Mouse (Mus musculus): ENCODE data around the gene Vmn2r3. TPM values are rescaled to one million over a fixed set of nuclear protein-coding genes. Genes with fewer than 3 reads are reported as not detected.
"Not testable (repeated sequence)": the region's sequence is repeated elsewhere in the genome, so short reads cannot be mapped to it uniquely, and the experiment has no call there.

Gene Vmn2r3
- 0.01 TPM in 1 of 2 replicates, not detected in the other for polyA plus RNA-seq (2015; fragmentation: Nextera tagmentation; extraction: Ambion mirVana)

GRCm38 (mm10) chr3:64289609-64290008 is at the start of gene Vmn2r3:
TSS of gene Vmn2r3 (minus strand) at chr3:64289709.
- Histone ChIP-seq H3K27me3 (replicated peaks) (no peaks in the 10 kb centered on the region), H3K4me1 (no peaks in the 10 kb centered on the region), H3K9ac (replicated peaks) (no peak within 1 kb of the TSS), H3K4me2 (no peak within 1 kb of the TSS), H3K36me3 (no peaks in the 10 kb centered on the region), H3K27ac (replicated peaks) (no peak within 1 kb of the TSS), H3K4me3 (replicated peaks) (no peak within 1 kb of the TSS), H3K9me3 (replicated peaks) (no peaks in the 10 kb centered on the region)
- WGBS, result 42% methylated on average over 1 of the region's 1 CpGs
- ATAC-seq (ENCODE audit: low FRiP score), result no peak

DNA sequence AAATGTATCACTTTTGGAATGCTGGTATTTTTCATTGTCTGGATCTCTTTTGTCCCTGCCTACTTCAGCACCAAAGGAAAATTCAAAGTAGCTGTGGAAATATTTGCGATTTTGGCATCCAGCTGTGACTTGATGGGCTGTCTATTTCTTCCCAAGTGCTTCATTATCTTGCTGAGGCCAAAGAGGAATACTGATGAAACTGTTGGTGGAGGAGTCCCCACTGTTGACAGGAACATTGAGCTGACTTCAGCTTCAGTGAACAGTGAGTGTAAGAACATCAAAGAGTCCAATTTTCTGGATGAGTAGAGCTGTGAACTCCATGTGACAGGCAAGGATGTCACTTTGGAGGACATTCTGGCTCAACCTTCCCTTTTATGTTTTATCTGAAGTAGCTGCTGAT is 43.0 kb upstream of the Vmn2r3 start:
- no peaks in the 10 kb centered on the region for H3K4me1 ChIP-seq
- no peak for ATAC-seq (ENCODE audit: low FRiP score)
- no peaks in the 10 kb centered on the region for H3K36me3 ChIP-seq
- H3K4me3 ChIP-seq (replicated peaks), result no peak overlapping the region
- H3K27me3 ChIP-seq (replicated peaks), result no peaks in the 10 kb centered on the region
- WGBS, result 44% methylated on average over 1 of the region's 1 CpGs
- H3K4me2 ChIP-seq, result no peak overlapping the region
- H3K9me3 ChIP-seq (replicated peaks), result no peaks in the 10 kb centered on the region
- H3K27ac ChIP-seq (replicated peaks), result no peak overlapping the region
- no peak overlapping the region for H3K9ac ChIP-seq (replicated peaks)

DNA sequence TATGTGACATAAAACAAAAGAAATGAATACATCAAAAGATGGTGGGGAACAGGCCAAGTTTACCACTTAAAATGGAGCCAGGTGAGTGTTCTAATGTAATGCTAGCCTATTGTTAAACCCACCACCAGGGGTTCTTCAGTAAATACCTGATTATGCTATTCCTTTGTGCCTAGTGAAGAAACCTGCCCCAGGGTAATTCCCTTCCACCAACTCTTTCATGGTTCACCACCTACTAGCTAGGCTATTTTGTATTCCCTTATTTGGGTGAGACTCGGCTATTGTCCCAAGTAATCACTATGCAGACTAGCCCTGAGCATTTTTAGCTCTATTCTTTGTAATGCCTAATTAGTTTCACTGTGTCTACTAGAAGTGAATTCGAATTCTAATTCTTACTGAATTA is 32.3 kb upstream of the Vmn2r3 start:
- 62% methylated on average over 2 of the region's 2 CpGs for WGBS
- Histone ChIP-seq H3K9me3 (replicated peaks) (no peaks in the 10 kb centered on the region), H3K27ac (replicated peaks) (no peak overlapping the region), H3K4me1 (no peaks in the 10 kb centered on the region), H3K27me3 (replicated peaks) (no peaks in the 10 kb centered on the region), H3K9ac (replicated peaks) (no peak overlapping the region), H3K36me3 (no peaks in the 10 kb centered on the region), H3K4me2 (no peak overlapping the region), H3K4me3 (replicated peaks) (no peak overlapping the region)
- ATAC-seq (ENCODE audit: low FRiP score), result no peak

GRCm38 (mm10) chr3:64306799-64307198 is 17.3 kb upstream of the Vmn2r3 start:
- no peak for ATAC-seq (ENCODE audit: low FRiP score)
- Histone ChIP-seq H3K27ac (replicated peaks) (no peak overlapping the region), H3K27me3 (replicated peaks) (no peaks in the 10 kb centered on the region), H3K4me3 (replicated peaks) (no peak overlapping the region), H3K9ac (replicated peaks) (no peak overlapping the region), H3K36me3 (no peaks in the 10 kb centered on the region), H3K9me3 (replicated peaks) (no peaks in the 10 kb centered on the region), H3K4me2 (no peak overlapping the region), H3K4me1 (no peaks in the 10 kb centered on the region)

GRCm38 (mm10) chr3:64265762-64266112 is 23.8 kb downstream of the Vmn2r3 start:
- ATAC-seq (ENCODE audit: low FRiP score), result no peak

GRCm38 (mm10) chr3:64265056-64265761 is 24.3 kb downstream of the Vmn2r3 start:
- not testable (repeated sequence) for H3K4me2 ChIP-seq; H3K9me3 ChIP-seq (replicated peaks); H3K4me1 ChIP-seq; ATAC-seq (ENCODE audit: low FRiP score); H3K27ac ChIP-seq (replicated peaks); H3K9ac ChIP-seq (replicated peaks); H3K36me3 ChIP-seq; H3K4me3 ChIP-seq (replicated peaks); H3K27me3 ChIP-seq (replicated peaks)
- WGBS, result 35% methylated on average over 7 of the region's 7 CpGs

More at GRCm38 (mm10) chr3:64265762-64266112, 23.8 kb downstream of the Vmn2r3 start:
- Histone ChIP-seq H3K36me3 (no peaks in the 10 kb centered on the region), H3K27ac (replicated peaks) (no peak overlapping the region), H3K4me1 (no peaks in the 10 kb centered on the region), H3K9ac (replicated peaks) (no peak overlapping the region), H3K9me3 (replicated peaks) (no peaks in the 10 kb centered on the region), H3K4me3 (replicated peaks) (no peak overlapping the region), H3K4me2 (no peak overlapping the region), H3K27me3 (replicated peaks) (no peaks in the 10 kb centered on the region)
- WGBS, result 17% methylated on average over 1 of the region's 1 CpGs

DNA sequence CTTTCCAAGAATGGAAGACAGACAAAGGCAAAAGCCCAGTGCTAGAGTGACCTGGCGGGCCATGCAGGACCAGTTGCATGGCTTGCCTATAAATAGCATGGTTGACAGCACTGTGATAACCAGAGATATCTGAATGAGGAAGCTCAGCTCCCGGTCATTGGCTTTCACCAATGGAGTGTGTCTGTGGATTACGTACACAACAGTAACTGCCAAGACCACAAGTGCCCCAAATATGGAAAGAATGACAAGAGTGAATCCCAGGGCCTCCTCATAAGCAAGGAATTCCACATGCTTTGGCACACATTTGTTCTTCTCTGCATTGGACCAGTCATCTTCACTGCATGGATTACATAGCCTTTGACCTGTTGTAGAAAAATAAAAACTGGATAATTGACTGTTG is 29.9 kb downstream of the Vmn2r3 start:
- H3K4me3 ChIP-seq (replicated peaks), result no peak overlapping the region
- H3K4me1 ChIP-seq, result no peaks in the 10 kb centered on the region
- no peak for ATAC-seq (ENCODE audit: low FRiP score)
- 89% methylated on average over 3 of the region's 3 CpGs for WGBS
- H3K4me2 ChIP-seq, result no peak overlapping the region
- no peaks in the 10 kb centered on the region for H3K27me3 ChIP-seq (replicated peaks)
- H3K9ac ChIP-seq (replicated peaks), result no peak overlapping the region
- H3K36me3 ChIP-seq, result no peaks in the 10 kb centered on the region
- H3K27ac ChIP-seq (replicated peaks), result no peak overlapping the region
- H3K9me3 ChIP-seq (replicated peaks), result no peaks in the 10 kb centered on the region

DNA sequence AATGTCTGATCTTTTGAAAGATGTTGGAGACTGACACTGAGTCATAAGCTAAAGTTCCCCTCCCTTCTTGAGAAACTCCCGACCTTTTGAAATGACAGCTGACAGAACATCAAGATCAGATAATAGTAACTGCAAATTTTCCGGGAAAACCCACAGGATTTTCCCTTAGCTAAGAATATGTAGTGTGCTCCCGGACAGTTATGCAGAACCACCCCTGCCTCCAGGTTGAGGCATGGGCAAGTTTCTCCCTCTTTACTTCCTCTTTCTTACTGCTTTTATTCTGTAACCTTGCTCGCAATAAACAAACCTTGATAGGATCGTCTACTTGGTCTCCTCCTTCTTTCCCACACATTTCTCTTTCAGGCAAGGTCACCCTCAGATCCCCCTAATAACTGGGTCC is 37.9 kb downstream of the Vmn2r3 start:
- Histone ChIP-seq H3K36me3 (no peaks in the 10 kb centered on the region), H3K9me3 (replicated peaks) (no peaks in the 10 kb centered on the region), H3K4me3 (replicated peaks) (no peak overlapping the region), H3K4me2 (no peak overlapping the region), H3K27ac (replicated peaks) (no peak overlapping the region), H3K4me1 (no peaks in the 10 kb centered on the region), H3K27me3 (replicated peaks) (no peaks in the 10 kb centered on the region), H3K9ac (replicated peaks) (no peak overlapping the region)
- WGBS, result 93% methylated on average over 5 of the region's 5 CpGs
- ATAC-seq (ENCODE audit: low FRiP score), result no peak

DNA sequence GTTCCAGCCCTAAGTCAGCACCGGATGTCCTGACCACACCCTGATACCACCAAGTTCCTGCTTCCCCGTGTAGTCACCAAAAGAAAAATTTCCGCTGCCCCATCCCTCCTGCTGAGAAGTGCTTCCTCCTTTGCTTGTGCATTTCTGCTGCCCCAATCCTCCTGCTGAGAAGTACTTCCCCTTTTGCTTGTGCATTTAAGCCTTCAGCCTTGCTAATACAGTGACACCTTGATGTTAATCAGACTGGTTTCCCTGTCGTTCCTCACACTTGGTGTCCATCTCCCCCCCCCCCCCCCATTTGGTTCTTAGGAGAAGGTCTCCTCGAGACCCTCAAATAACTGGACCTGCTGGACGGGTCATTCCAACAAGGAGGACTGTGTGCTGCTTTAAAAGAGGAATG is 39.0 kb downstream of the Vmn2r3 start:
- H3K9me3 ChIP-seq (replicated peaks); H3K27ac ChIP-seq (replicated peaks); ATAC-seq (ENCODE audit: low FRiP score); H3K27me3 ChIP-seq (replicated peaks); H3K4me1 ChIP-seq; H3K36me3 ChIP-seq; H3K4me2 ChIP-seq; H3K4me3 ChIP-seq (replicated peaks); H3K9ac ChIP-seq (replicated peaks): not testable (repeated sequence)
- 92% methylated on average over 6 of the region's 6 CpGs for WGBS

DNA sequence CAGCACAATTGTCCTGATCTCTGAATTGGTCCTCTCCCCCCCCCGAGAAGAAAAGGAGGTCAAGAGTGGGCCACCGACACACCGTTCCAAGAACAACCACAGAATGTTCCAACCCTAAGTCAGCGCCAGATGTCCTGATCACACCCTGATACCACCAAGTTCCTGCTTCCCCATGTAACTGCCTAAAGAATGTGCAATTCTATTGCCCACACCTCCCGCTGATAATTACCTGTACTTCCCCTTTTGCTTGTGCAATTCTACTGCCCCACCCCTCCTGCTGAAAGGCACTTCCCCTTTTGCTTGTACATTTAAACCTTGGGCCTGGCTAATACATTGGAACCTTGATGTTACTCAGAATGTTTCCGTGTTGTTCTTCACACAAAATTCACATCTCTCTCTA is 54.0 kb downstream of the Vmn2r3 start:
- not testable (repeated sequence) for H3K4me1 ChIP-seq; H3K27me3 ChIP-seq (replicated peaks); ATAC-seq (ENCODE audit: low FRiP score); H3K36me3 ChIP-seq; H3K4me3 ChIP-seq (replicated peaks); H3K9me3 ChIP-seq (replicated peaks); H3K27ac ChIP-seq (replicated peaks); H3K9ac ChIP-seq (replicated peaks); H3K4me2 ChIP-seq
- 92% methylated on average over 6 of the region's 6 CpGs for WGBS

DNA sequence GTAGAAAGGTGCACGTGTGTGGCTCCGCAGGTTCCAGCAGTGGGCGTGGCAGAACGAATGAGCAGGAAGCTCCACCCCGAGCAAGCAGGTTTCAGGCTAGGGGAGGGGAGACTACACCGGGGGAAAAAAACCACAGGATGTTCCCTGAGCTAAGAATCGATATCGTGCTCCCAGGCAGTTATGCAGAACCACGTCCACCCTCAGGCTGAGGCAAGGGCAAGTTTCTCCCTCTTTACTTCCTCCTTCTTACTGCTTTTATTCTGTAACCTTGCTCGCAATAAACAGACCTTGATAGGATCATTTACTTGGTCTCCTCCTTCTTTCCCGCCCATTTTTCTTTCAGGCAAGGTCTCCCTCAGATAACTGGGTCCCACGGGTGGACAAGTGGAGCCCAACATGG is 55.9 kb downstream of the Vmn2r3 start:
- 92% methylated on average over 8 of the region's 12 CpGs for WGBS
- H3K27me3 ChIP-seq (replicated peaks); H3K9me3 ChIP-seq (replicated peaks); H3K4me1 ChIP-seq; H3K36me3 ChIP-seq; ATAC-seq (ENCODE audit: low FRiP score); H3K27ac ChIP-seq (replicated peaks); H3K9ac ChIP-seq (replicated peaks); H3K4me3 ChIP-seq (replicated peaks); H3K4me2 ChIP-seq: not testable (repeated sequence)

DNA sequence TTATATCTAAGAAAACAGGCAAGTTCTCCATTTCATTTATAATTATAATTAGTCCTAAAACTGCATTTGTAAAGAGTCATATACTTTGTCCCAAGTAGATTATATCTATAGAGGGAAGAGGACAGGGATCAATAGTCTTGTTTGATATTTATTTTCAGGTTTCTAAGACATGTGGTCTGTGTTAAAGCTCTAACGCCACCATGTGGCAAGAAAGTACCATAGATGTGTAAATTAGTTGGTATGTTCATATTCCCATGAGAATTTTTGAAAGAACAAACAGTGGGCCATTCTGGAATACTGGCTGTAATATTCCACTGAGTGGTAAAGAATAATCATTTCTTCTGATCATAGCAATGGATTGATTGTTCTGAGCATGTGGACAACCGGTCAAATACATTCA is 62.3 kb downstream of the Vmn2r3 start:
- H3K9me3 ChIP-seq (replicated peaks), result no peaks in the 10 kb centered on the region
- H3K4me2 ChIP-seq, result no peak overlapping the region
- no peak for ATAC-seq (ENCODE audit: low FRiP score)
- H3K4me1 ChIP-seq, result no peaks in the 10 kb centered on the region
- WGBS, result 59% methylated on average over 2 of the region's 2 CpGs
- H3K9ac ChIP-seq (replicated peaks), result no peak overlapping the region
- no peaks in the 10 kb centered on the region for H3K27me3 ChIP-seq (replicated peaks)
- no peak overlapping the region for H3K4me3 ChIP-seq (replicated peaks)
- no peak overlapping the region for H3K27ac ChIP-seq (replicated peaks)
- H3K36me3 ChIP-seq, result no peaks in the 10 kb centered on the region

Data from neural tube, embryonic 15.5 days (tissue).